ENCODE assay signal across 22 mouse cellular contexts in genomic region chr2:36415591-36415990, GRCm38 (mm10). TPM values are rescaled to one million over a fixed set of nuclear protein-coding genes. Genes with fewer than 3 reads are reported as not detected.
DNase-seq lines count a peak whose midpoint lies in the region; TF ChIP-seq lines count a peak whose summit lies in the region.
"Not testable (repeated sequence)": the region's sequence is repeated elsewhere in the genome, so short reads cannot be mapped to it uniquely, and the experiment has no call there.
"Had no signal": no experiment of that assay in that cellular context is flagged by ENCODE, and none has a peak within 500 bp of the region (broad histone marks: within the 10 kb centered on the region; RNA-seq: fewer than 3 reads in every experiment).

No protein-coding gene starts in this region.

- H3K27ac ChIP-seq in ES-Bruce4 (ENCODE audit: insufficient read depth, low read length), result peak overlapping the region; percentile 93
- H3K27ac ChIP-seq in ES-E14 (ENCODE audit: insufficient read depth, low read depth, low read length, poor library complexity, severe bottlenecking), result peak overlapping the region; percentile 70

- not testable (repeated sequence) for H3K4me3 ChIP-seq in ES-Bruce4 (ENCODE audit: low read depth, low read length); ES-E14 (ENCODE audit: insufficient read depth in 1 of 2, low read depth in 1 of 2, low read length in 2 of 2, poor library complexity in 1 of 2, severe bottlenecking in 1 of 2)

- DNase-seq in ES-CJ7 (ENCODE audit: low read depth, low spot score) (peak; percentile 31), R1 (ENCODE audit: low read depth, low spot score) (peak; percentile 64), ZHBTc4 (ENCODE audit: low read depth, low spot score) (peak; percentile 68)
- DNase-seq in ES-E14 (ENCODE audit: low read depth, low spot score), result not testable (repeated sequence)

- H3K4me1 ChIP-seq in ES-Bruce4 (ENCODE audit: control insufficient read depth, insufficient read depth, low read length); ES-E14 (ENCODE audit: control insufficient read depth in 2 of 2, insufficient read depth in 2 of 2, low read length in 2 of 2, poor library complexity in 1 of 2): not testable (repeated sequence)

- not testable (repeated sequence) for H3K27me3 ChIP-seq in ES-Bruce4 (ENCODE audit: control insufficient read depth, insufficient read depth, low read length, poor library complexity, severe bottlenecking)

- in situ Hi-C loops in ES-E14 (cut with MboI; ENCODE audit: low sequenced_read_pairs in 2 of 2, unreplicated experiment in 2 of 2), result not testable (repeated sequence)

- peaks cover 13% of the 10 kb centered on the region for H3K9me3 ChIP-seq in ES-Bruce4 (replicated peaks; ENCODE audit: control insufficient read depth, insufficient read depth, low read length, poor library complexity, severe bottlenecking)
- not testable (repeated sequence) for H3K9me3 ChIP-seq in ES-E14 (ENCODE audit: control insufficient read depth, insufficient read depth, low read depth, low read length)

- TF ChIP-seq CTCF in ES-Bruce4 (IDR thresholded peaks at IDR 0.05; ENCODE audit: low read depth, low read length), result not testable (repeated sequence)

- H3K36me3 ChIP-seq in ES-Bruce4 (ENCODE audit: control insufficient read depth, insufficient read depth, low read length, poor library complexity, severe bottlenecking); ES-E14 (ENCODE audit: control insufficient read depth, insufficient read depth, low read length, poor library complexity, severe bottlenecking): not testable (repeated sequence)

- TF ChIP-seq EP300 in ES-Bruce4 (IDR thresholded peaks at IDR 0.05; ENCODE audit: insufficient read depth, low read depth, low read length), result not testable (repeated sequence)

- not testable (repeated sequence) for TF ChIP-seq POLR2A in ES-Bruce4 (IDR thresholded peaks at IDR 0.05; ENCODE audit: insufficient read depth, low read length)

- not testable (repeated sequence) for H3K9ac ChIP-seq in ES-Bruce4 (ENCODE audit: low read depth, poor library complexity, severe bottlenecking); ES-E14 (ENCODE audit: insufficient read depth, low read depth, low read length, poor library complexity, severe bottlenecking)

RNA-seq across cellular contexts. Expression of gene Olfr339, which starts 3.2 kb away (rescaled TPM):
- polyA plus RNA-seq in ES-Bruce4 (2011; ENCODE audit: insufficient read depth, insufficient read length, low read depth, missing spikeins), result not detected in 2 replicates
- not detected in 2 replicates for total RNA-seq in ES-E14 (2012; rRNA removed)
- total RNA-seq: adrenal gland, adult 18-20 months; adrenal gland, adult 2 months; adrenal gland, adult 8-10 months; adrenal gland, postnatal 10 days; adrenal gland, postnatal 14 days; adrenal gland, postnatal 25 days; adrenal gland, postnatal 36 days; adrenal gland, postnatal 4 days; CH12.LX; MEL had no signal
- polyA plus RNA-seq: activated CD4-positive, CD25-positive, alpha-beta regulatory T cell, adult 4 months; adrenal gland, adult 2 months; brain, embryonic 14.5 days; C2C12; CD4-positive, CD25-positive, alpha-beta regulatory T cell, adult 4 months; cerebellum, adult 2 months; G1E; Patski had no signal

RNA-seq across cellular contexts. Expression of gene Olfr340, which starts 36.8 kb away (rescaled TPM):
- not detected in 2 replicates for polyA plus RNA-seq in ES-Bruce4 (2011; ENCODE audit: insufficient read depth, insufficient read length, low read depth, missing spikeins)
- 0.69 TPM in 1 of 2 replicates, not detected in the other for total RNA-seq in ES-E14 (2012; rRNA removed)
- total RNA-seq: adrenal gland, adult 18-20 months; adrenal gland, adult 2 months; adrenal gland, adult 8-10 months; adrenal gland, postnatal 10 days; adrenal gland, postnatal 14 days; adrenal gland, postnatal 25 days; adrenal gland, postnatal 36 days; adrenal gland, postnatal 4 days; CH12.LX; G1E; MEL had no signal
- polyA plus RNA-seq: activated CD4-positive, CD25-positive, alpha-beta regulatory T cell, adult 4 months; adrenal gland, adult 2 months; brain, embryonic 14.5 days; C2C12; CD4-positive, CD25-positive, alpha-beta regulatory T cell, adult 4 months; cerebellum, adult 2 months; G1E; Patski had no signal

RNA-seq across cellular contexts. Expression of gene Olfr338, which starts 42.3 kb away (rescaled TPM):
- not detected in 2 replicates for polyA plus RNA-seq in ES-Bruce4 (2011; ENCODE audit: insufficient read depth, insufficient read length, low read depth, missing spikeins)
- total RNA-seq in ES-E14 (2012; rRNA removed), result not detected in 2 replicates
- total RNA-seq: adrenal gland, adult 18-20 months; adrenal gland, adult 2 months; adrenal gland, postnatal 14 days; adrenal gland, postnatal 25 days; adrenal gland, postnatal 36 days; adrenal gland, postnatal 4 days; CH12.LX; G1E; MEL had no signal
- polyA plus RNA-seq: adrenal gland, adult 2 months; brain, embryonic 14.5 days; C2C12; cerebellum, adult 2 months; G1E had no signal
